Mouse (Mus musculus) heart, embryonic 13.5 days (tissue): Measurements from ENCODE around the gene Iqcd. TPM values are rescaled to one million over a fixed set of nuclear protein-coding genes. Genes with fewer than 3 reads are reported as not detected.

ENCODE experiments used
- ATAC-seq: fragments of 200-750 bp; cut with Nextera tagmentation; 2 replicates; pipeline ENCODE4 v1.8.0; 2017; ENCODE audit warnings: moderate TSS enrichment; ENCODE audit not compliant: insufficient number of reproducible peaks, low FRiP score, low TSS enrichment; ENCODE audit errors: extremely low read depth
- H3K27ac ChIP-seq: fragments of 300-500 bp; sonication (generic); replicated peaks from 2 replicates; pipeline ENCODE4 v1.5.1; 2015; ENCODE audit warnings: moderate library complexity, mild to moderate bottlenecking, inconsistent platforms
- H3K27me3 ChIP-seq: fragments of 300-500 bp; sonication (generic); replicated peaks from 2 replicates; pipeline ENCODE4 v1.6.1; 2015; ENCODE audit warnings: mild to moderate bottlenecking, inconsistent platforms
- H3K36me3 ChIP-seq: fragments of 300-500 bp; sonication (generic); 2 replicates; pipeline ENCODE4 v1.6.1; 2015; ENCODE audit warnings: mild to moderate bottlenecking, inconsistent platforms
- H3K4me1 ChIP-seq: fragments of 300-500 bp; sonication (generic); 2 replicates; pipeline ENCODE4 v1.6.1; 2015; ENCODE audit warnings: inconsistent platforms
- H3K4me2 ChIP-seq: fragments of 300-500 bp; sonication (generic); 2 replicates; pipeline ENCODE4 v1.6.1; 2015; ENCODE audit warnings: inconsistent platforms, mild to moderate bottlenecking, moderate library complexity
- H3K4me3 ChIP-seq: fragments of 300-500 bp; sonication (generic); 2 replicates; pipeline ENCODE4 v1.5.1; 2015; ENCODE audit warnings: moderate library complexity, mild to moderate bottlenecking, inconsistent platforms
- H3K9ac ChIP-seq: fragments of 300-500 bp; sonication (generic); 2 replicates; pipeline ENCODE4 v1.6.1; 2015; ENCODE audit warnings: inconsistent platforms, mild to moderate bottlenecking, moderate library complexity
- H3K9me3 ChIP-seq: fragments of 300-500 bp; sonication (generic); 2 replicates; pipeline ENCODE4 v1.6.1; 2016; ENCODE audit warnings: inconsistent platforms
- WGBS: fragments of 180-500 bp; shearing (Covaris S2); methylation state at CpG from one replicate; pipeline ENCODE4 v1.1.7; 2015; ENCODE audit warnings: mixed read lengths; 5-methylcytosine and 5-hydroxymethylcytosine counted together
- polyA plus RNA-seq: library from polyadenylated mRNA; unstranded; fragments of >200 nt; fragmentation: Nextera tagmentation; extraction: Ambion mirVana; gene quantifications from 2 replicates; pipeline ENCODE4 v1.2.1, GENCODE M21; 2015

Gene Iqcd
- polyA plus RNA-seq, 1 experiment from 2014 or later, result 0.44 TPM

- no peaks in the 10 kb centered on the region for H3K27me3 ChIP-seq
- H3K4me1 ChIP-seq, result peaks cover 17% of the 10 kb centered on the region
- H3K9me3 ChIP-seq, result no peaks in the 10 kb centered on the region
- 2% methylated on average over 8 of the region's 8 CpGs for WGBS
- peaks cover 14% of the 10 kb centered on the region for H3K36me3 ChIP-seq
- peak overlapping the region; percentile 45 for H3K4me3 ChIP-seq
- H3K27ac ChIP-seq, result no peak overlapping the region
- peak overlapping the region; percentile 75 for H3K4me2 ChIP-seq
- peak overlapping the region; percentile 70 for H3K9ac ChIP-seq
- no peak for ATAC-seq
These were observed 16.9 kb downstream of the Iqcd start for GRCm38 (mm10) chr5:120605688-120606087.

DNA sequence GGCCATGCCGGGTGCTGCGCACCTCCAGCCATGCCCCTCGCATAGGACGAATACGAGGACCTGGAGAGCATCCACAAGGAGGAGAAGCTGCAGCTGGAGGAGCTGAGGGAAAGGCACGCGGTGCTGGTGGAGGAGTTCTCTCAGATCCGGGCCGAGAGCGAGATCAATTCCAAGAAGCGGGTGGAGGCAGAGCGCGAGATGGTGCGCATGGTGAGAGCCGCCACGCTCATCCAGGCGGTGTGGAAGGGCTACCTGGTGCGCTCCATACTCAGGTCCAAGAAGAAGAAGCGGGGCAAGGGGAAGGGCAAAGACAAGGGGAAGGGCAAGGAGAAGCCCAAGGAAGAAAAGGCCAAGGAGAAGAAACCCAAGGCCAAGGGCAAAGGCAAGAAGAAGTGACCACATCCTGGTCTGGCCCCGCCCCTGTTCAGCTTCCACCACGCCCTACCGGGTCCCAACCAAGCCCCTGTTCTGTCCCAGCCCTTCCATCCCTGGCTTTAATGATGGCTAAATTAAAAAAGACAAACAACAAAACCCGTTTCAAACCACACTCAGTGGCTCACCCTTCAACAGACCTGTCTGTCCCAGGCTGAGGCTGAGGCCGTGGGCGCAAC is 17.9 kb downstream of the Iqcd start:
- WGBS, result 61% methylated on average over 25 of the region's 25 CpGs
- H3K4me3 ChIP-seq, result no peak overlapping the region

DNA sequence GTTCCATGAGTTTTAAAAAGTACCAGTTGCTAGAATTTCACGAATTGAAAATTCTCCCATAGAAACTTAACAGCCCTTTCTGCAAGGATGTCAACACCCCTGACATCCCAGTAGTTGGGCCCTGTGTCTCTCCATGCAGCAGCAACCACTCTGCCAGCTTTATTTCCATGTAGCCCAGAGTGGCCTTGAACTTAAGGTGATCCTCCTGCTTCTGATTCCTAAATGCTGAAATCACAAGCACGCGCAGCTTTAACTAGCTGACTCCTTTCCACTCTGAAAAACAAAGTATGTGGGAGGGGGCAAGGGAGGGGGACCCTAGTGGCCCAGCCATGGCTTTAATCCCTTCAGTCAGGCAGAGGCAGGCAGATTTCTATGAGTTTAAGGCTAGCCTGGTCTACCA is 18.5 kb downstream of the Iqcd start:
- Histone ChIP-seq H3K9me3 (no peaks in the 10 kb centered on the region), H3K4me1 (peaks cover 18% of the 10 kb centered on the region), H3K27ac (no peak overlapping the region), H3K9ac (no peak overlapping the region), H3K4me3 (no peak overlapping the region), H3K36me3 (peaks cover 14% of the 10 kb centered on the region), H3K27me3 (no peaks in the 10 kb centered on the region), H3K4me2 (no peak overlapping the region)
- WGBS, result 83% methylated on average over 3 of the region's 3 CpGs
- ATAC-seq, result no peak

More for the DNA sequence above, 17.9 kb downstream of the Iqcd start:
- Histone ChIP-seq H3K4me2 (no peak overlapping the region), H3K27ac (no peak overlapping the region), H3K9me3 (no peaks in the 10 kb centered on the region), H3K27me3 (no peaks in the 10 kb centered on the region), H3K36me3 (peaks cover 14% of the 10 kb centered on the region), H3K9ac (no peak overlapping the region), H3K4me1 (peaks cover 17% of the 10 kb centered on the region)
- no peak for ATAC-seq

- Histone ChIP-seq H3K27ac (no peak overlapping the region), H3K4me2 (no peak overlapping the region), H3K27me3 (no peaks in the 10 kb centered on the region), H3K36me3 (peaks cover 14% of the 10 kb centered on the region), H3K4me3 (no peak overlapping the region), H3K9ac (no peak overlapping the region), H3K4me1 (peaks cover 25% of the 10 kb centered on the region), H3K9me3 (no peaks in the 10 kb centered on the region)
- WGBS, result 80% methylated on average over 16 of the region's 16 CpGs
- no peak for ATAC-seq
These were observed 20.5 kb downstream of the Iqcd start for GRCm38 (mm10) chr5:120609246-120609775.

DNA sequence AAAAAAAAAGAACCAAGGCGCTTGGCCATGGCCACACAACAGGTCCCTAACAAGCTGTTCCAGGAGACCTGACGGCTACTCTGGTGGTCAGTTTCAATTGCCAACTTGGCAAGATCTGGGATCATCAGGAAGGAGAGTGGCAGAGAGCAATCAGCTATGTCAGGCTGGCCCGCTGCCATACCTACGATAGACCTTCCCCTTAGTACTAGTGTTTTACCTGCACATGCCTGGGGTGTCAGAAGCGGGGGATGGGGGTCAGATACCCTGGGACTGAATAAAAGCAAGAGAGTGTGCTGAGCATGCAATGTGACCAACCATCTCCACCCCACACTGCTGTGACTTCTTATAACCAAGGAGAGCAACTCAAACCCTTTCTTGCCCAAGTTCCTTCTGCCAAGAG is 22.1 kb downstream of the Iqcd start:
- peak overlapping the region; percentile 79 for H3K9ac ChIP-seq
- 0 out of 2 replicates have a peak overlapping the region, but pooled peaks have one; percentile 74 for H3K4me3 ChIP-seq
- peak overlapping the region; percentile 87 for H3K4me2 ChIP-seq
- no peak for ATAC-seq
- no peak overlapping the region for H3K27ac ChIP-seq
- no peaks in the 10 kb centered on the region for H3K27me3 ChIP-seq
- peaks cover 3% of the 10 kb centered on the region; the same call in 1 of the 2 replicates for H3K9me3 ChIP-seq
- peaks cover 20% of the 10 kb centered on the region for H3K4me1 ChIP-seq
- H3K36me3 ChIP-seq, result peaks cover 22% of the 10 kb centered on the region
- WGBS, result 92% methylated on average over 5 of the region's 5 CpGs

DNA sequence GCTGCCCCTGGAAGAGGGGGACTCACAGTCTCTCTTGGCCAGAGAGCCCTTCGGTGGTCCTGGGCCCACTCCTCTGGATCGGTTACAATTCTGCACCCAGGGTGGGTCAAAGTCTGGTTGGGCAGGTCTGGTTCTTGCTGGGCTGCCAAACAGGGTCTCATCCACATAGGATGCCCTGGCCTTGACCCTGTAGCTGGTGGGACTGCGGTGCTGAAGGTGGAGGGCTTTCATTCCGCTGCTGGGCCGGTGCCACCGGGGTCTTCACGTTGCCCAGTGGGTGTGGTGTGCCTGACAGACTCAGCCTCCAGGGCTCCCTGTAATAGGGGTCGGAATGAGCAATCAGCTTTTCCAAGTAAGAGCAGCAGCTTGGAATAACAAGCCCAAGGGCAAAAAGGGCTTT is 22.6 kb downstream of the Iqcd start:
- Histone ChIP-seq H3K4me1 (peaks cover 20% of the 10 kb centered on the region), H3K27ac (peak overlapping the region; percentile 75), H3K27me3 (no peaks in the 10 kb centered on the region), H3K4me2 (peak overlapping the region; percentile 87), H3K9ac (peak overlapping the region; percentile 79), H3K36me3 (peaks cover 27% of the 10 kb centered on the region), H3K4me3 (peak overlapping the region; percentile 74), H3K9me3 (peaks cover 5% of the 10 kb centered on the region; the same call in 1 of the 2 replicates)
- no peak for ATAC-seq
- 55% methylated on average over 8 of the region's 8 CpGs for WGBS

GRCm38 (mm10) chr5:120612442-120612821 is 23.6 kb downstream of the Iqcd start, which contains the start of the genes Rita1 and Ddx54:
TSS of gene Rita1 (minus strand) at chr5:120612589.
TSS of gene Ddx54 (plus strand) at chr5:120612739.
- peak; percentile 81 for ATAC-seq
- Histone ChIP-seq H3K4me1 (peaks cover 20% of the 10 kb centered on the region), H3K9ac (peak within 1 kb of the TSS; percentile 88), H3K9me3 (peaks cover 5% of the 10 kb centered on the region; the same call in 1 of the 2 replicates), H3K36me3 (peaks cover 37% of the 10 kb centered on the region), H3K27ac (peak within 1 kb of the TSS; percentile 81), H3K4me3 (peak within 1 kb of the TSS; percentile 74), H3K27me3 (no peaks in the 10 kb centered on the region), H3K4me2 (peak within 1 kb of the TSS; percentile 87)
- WGBS, result under 1% methylated on average over 22 of the region's 22 CpGs

GRCm38 (mm10) chr5:120612822-120613604 is 24.2 kb downstream of the Iqcd start:
- peaks cover 38% of the 10 kb centered on the region for H3K36me3 ChIP-seq
- H3K4me2 ChIP-seq, result peak overlapping the region; percentile 87
- H3K4me1 ChIP-seq, result peaks cover 20% of the 10 kb centered on the region
- ATAC-seq, result peak; percentile 92
- H3K27ac ChIP-seq, result peak overlapping the region; percentile 81
- H3K9me3 ChIP-seq, result peaks cover 5% of the 10 kb centered on the region; the same call in 1 of the 2 replicates
- H3K27me3 ChIP-seq, result no peaks in the 10 kb centered on the region
- under 1% methylated on average over 69 of the region's 69 CpGs for WGBS
- H3K4me3 ChIP-seq, result peak overlapping the region; percentile 74
- H3K9ac ChIP-seq, result peak overlapping the region; percentile 88

GRCm38 (mm10) chr5:120615903-120616302 is 27.1 kb downstream of the Iqcd start:
- no peak for ATAC-seq
- peaks cover 57% of the 10 kb centered on the region for H3K36me3 ChIP-seq
- peaks cover 18% of the 10 kb centered on the region for H3K4me1 ChIP-seq
- no peak overlapping the region for H3K4me3 ChIP-seq
- H3K4me2 ChIP-seq, result no peak overlapping the region
- H3K27ac ChIP-seq, result no peak overlapping the region
- peaks cover 5% of the 10 kb centered on the region; the same call in 1 of the 2 replicates for H3K9me3 ChIP-seq
- 92% methylated on average over 4 of the region's 4 CpGs for WGBS
- no peaks in the 10 kb centered on the region for H3K27me3 ChIP-seq
- H3K9ac ChIP-seq, result no peak overlapping the region

- WGBS, result 81% methylated on average over 12 of the region's 12 CpGs
These were observed 30.0 kb downstream of the Iqcd start for GRCm38 (mm10) chr5:120618778-120619177.

GRCm38 (mm10) chr5:120619201-120619600 is 30.4 kb downstream of the Iqcd start:
- H3K9me3 ChIP-seq, result peaks cover 5% of the 10 kb centered on the region; the same call in 1 of the 2 replicates
- ATAC-seq, result no peak
- no peak overlapping the region for H3K27ac ChIP-seq
- no peaks in the 10 kb centered on the region for H3K27me3 ChIP-seq
- no peak overlapping the region for H3K9ac ChIP-seq
- peaks cover 10% of the 10 kb centered on the region for H3K4me1 ChIP-seq
- no peak overlapping the region for H3K4me3 ChIP-seq
- 12% methylated on average over 5 of the region's 5 CpGs for WGBS
- H3K36me3 ChIP-seq, result peaks cover 90% of the 10 kb centered on the region
- H3K4me2 ChIP-seq, result no peak overlapping the region

More at GRCm38 (mm10) chr5:120618778-120619177, 30.0 kb downstream of the Iqcd start:
- Histone ChIP-seq H3K36me3 (peaks cover 86% of the 10 kb centered on the region), H3K4me3 (no peak overlapping the region), H3K9ac (no peak overlapping the region), H3K27ac (no peak overlapping the region), H3K4me2 (no peak overlapping the region), H3K27me3 (no peaks in the 10 kb centered on the region), H3K4me1 (peaks cover 14% of the 10 kb centered on the region), H3K9me3 (peaks cover 5% of the 10 kb centered on the region; the same call in 1 of the 2 replicates)
- ATAC-seq, result no peak
